Mouse (Mus musculus): ENCODE data around the gene Atad5.
A peak's percentile ranks its signal among the peaks of the same experiment; 100 is the strongest.

Gene Atad5

DNA sequence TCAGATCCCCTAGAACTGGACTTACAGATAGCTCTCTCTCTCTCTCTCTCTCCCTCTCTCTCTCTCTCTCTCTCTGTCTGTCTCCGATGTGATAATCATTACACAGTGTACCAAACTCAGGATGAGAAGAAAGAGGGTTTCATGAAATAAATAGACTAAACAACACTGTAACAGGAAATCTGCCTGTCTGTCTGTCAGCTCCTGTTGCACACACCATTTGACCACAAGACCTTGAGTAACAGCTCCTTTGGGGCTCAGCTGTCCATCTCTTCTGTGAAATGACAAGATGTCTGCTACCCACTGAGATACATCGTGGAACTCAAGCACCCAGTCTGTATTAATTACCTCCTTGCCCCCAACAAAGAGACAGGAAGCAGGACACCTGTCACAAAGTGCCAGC lies 62.3 kb downstream of the Atad5 start:
- peak; percentile 72 for DNase-seq

DNA sequence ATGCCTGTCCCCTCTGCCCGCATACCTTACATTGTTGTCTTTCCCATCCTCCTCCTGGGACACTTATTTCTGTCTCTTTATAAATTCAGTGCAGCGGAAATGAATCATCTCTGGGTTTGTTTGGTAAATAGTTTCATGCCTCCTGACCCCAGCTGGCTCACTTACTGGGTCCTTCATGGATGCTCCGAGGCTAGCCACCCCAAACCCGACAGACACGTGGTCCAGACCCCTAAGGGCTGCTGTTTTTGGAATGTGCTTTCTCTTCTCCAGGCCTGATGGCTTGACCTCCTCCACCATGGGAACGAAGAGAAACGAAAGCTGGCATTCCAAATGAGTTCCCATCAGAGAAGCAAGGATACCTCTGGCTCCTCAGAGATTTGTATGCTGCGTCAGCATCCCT lies 63.2 kb downstream of the Atad5 start:
- peak; percentile 98 for DNase-seq

DNA sequence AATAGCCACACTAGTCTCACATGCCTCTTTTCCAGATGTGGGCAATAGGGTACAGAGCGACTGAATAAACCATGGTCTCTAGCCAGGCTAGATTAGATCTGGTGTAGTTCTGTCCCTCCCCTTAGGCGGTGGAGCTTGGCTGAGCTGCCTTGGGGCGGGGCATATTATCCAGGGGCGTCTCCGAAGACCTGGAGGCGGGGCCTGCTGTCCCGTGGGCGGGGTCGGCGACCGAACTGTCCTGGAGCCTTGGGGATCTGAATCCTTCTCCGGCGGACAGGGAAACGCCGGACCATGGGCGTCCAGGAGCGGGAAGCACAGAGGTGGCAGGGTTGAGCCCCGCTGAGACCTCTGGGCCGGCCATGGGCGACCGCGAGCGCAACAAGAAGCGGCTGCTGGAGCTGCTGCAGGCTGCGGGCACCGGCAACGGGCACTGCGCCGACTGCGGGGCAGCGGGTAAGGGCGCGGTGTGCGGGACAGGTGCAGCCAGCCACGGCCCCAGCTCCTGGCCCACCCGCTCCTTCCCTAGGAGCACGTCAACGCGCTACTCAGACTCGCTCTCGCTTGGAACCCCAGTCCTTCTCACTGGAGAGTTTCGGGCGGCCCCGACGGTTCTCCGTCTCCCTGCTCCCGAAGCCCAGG lies 64.8 kb downstream of the Atad5 start, which contains the start of gene Adap2:
TSS of gene Adap2 (plus strand) at position 249 of the 639 bp plus-strand sequence.
- peak; percentile 99 for DNase-seq

DNA sequence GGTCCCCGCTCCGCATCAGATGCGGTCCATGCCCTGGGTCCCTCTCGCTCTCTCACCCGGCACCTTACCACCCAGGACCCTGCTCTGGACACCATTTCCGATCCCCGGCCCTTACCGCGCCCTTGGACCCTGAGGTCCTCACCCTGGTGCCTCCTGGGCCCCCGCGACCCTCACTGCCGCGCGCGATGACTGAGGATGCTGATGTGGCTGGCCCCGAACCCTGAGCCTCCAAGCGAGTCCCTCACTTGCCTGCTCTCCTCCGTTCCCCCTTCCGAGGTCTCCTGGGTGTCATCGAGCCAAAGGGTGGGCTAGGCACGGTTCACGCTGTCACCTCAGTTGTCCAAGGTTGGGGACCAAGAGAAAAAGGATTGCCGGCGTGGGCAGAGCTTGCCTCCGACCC lies 65.3 kb downstream of the Atad5 start:
- peak; percentile 95 for DNase-seq

DNA sequence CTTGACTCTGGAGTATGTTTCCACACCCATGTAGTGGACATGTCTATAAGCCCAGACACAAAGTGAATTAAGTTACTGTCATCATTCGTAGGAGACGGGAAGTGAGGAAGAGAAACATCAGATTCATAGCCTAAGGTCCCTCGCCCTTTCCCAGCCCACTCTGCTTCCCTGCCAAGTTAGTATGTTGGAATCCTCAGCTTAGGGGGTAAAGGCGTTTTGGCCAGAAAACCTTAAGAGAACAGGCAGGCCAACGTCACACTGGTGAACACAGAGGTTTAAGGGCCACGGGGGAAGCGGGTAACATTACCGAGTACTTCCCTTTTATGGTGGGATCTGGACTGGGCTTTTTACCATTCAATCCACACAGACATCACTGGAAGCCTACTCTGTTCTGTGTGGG lies 66.3 kb downstream of the Atad5 start:
- DNase-seq, result peak; percentile 92

DNA sequence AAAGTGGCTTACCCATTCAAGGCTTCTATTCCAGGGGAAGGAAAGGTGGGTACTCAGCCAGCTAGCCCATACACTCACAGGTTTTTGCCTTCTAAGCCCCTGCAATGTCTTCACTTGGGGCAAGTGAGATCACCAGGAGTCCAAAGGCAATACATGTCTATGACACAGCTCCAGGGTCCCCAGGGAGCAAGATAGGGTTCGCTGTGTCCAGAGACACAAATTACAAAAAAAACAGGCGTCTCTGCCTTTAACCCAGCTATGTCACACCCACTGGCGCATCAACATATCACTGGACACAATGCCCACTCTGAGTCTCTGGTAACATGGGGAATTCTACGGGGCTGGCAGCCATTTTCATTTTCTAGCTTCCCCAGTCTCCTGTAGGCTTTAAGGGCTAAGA lies 66.8 kb downstream of the Atad5 start:
- peak; percentile 96 for DNase-seq

DNA sequence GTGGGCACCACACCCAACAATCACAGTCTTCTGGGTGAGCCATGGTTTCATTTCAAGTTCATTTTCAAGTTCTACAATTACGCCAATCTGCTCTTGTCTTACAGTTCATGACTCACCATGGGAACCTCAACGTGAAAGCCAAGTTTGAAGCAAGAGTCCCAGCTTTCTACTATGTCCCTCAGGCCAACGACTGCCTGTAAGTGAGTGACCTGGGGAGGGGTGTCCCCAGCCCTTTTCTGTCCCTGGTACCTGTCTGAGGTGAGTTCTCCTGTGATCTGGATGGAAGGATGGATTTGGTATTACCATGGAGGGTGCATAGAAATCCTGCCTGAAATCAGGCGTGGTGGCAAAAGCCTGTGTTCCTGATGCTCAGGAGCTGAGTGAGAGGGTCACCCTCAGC lies 67.6 kb downstream of the Atad5 start:
- DNase-seq, result peak; percentile 92

DNA sequence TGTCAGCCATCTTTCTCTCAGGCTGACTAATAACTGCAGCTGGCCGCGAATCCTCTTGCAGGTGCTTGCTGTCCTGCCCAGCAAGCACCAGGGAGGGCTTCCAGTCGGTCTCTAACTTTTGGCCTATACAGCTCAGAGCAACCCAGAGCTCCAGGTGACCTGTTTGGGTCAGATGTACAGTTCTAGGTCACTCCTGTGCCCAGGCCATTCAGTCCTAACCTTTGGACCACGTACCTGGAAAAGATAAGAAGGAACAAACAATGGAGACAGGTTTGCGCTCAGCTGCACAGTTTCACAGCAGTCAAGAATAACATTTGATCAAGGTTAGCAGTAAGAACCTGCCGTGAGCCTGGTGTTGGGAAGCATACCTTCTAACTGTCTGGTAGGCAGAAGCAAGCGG lies 69.8 kb downstream of the Atad5 start:
- peak; percentile 74 for DNase-seq

DNA sequence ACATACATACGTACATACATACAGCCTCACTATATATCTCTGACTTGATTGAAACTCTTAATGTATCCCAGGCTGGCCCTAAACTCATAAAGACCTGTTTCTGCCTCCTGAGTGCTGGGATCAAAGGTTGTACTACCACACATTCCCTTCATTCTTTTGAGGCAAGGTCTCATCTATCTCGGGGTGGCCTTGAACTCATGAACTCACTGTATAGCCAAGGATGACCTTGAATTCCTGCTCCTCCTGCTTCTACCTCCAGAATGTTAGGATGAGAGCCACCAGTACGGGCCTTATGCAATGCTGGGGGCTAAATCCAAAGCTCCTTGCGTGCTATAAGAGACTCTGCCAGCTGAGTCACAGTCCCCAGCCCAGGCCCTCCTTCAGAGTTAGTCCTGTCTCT lies 71.8 kb downstream of the Atad5 start:
- DNase-seq, result no peak

DNA sequence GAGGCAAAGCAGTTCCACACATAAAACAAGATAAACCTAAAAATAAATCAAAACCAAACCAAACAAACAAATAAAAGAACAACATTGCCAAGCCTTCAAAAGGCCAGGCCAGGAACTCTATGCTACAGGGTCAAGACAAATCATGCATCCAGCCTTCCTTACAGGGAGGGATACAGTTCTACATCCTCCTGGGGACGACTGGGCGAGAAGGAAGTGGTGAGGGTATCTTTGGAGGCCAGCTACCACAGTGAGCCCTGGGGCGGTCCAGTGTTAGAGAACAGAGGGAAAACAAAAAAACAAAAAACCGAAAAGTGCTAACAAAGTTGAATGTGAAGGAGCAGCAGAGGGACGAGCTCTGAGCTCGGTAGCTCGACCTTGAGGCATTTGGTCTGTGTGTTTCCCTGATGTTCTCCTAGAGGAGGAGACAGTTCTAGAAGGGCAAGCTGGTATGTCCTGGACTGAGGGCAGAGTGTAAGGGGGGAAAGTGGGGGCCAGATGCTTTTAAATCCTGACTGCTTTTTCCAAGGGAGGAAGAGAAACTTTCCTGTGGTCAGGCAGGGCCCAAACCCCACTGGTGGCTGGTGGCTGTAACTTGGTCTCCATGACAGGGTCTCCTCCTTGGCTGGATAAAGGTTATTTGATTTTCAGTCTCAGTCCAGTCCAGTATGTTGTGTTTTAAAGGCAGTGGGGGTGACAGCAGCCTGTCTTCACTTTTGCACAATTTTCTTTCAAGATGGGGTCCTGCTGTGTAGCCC lies 74.3 kb downstream of the Atad5 start:
- DNase-seq, result peak; percentile 90

DNA sequence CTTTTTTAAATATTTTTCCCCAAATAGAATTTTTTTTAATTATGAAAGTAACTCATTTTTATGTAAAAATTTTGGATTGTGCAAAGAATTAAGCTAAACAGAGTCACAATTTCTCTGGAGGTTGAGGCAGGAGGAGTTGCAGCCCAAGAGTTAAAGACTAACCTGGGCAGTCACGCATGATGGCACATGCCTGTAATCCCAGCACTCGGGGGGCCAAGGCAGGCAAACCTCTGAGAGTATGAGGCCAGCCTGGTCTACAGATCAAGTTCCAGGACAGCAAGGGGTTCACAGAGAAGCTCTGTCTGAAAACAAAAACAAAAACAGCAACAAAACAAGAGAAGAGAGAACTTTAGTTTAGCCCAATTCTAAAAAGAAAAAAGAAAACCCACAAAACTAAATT lies 75.0 kb downstream of the Atad5 start:
- peak; percentile 64 for DNase-seq

DNA sequence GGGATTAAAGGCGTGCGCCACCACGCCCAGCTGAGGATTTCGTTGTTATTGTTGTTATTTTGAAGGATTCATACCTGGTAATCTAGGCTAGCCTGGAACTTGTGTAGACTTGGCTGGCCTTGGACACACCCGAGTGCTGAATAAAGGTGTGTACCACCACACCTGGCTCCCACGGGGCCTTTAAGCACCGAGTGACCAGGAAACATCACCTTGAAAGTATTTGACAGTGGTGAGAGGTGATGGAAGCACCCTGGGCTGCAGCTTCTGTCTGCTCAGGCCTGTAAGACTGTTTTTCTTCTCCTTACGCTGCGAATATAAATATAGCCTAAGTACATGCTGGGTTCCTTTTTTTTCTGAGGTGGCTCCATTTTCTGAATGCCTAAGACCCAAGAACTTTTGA lies 78.9 kb downstream of the Atad5 start:
- DNase-seq, result peak; percentile 77

DNA sequence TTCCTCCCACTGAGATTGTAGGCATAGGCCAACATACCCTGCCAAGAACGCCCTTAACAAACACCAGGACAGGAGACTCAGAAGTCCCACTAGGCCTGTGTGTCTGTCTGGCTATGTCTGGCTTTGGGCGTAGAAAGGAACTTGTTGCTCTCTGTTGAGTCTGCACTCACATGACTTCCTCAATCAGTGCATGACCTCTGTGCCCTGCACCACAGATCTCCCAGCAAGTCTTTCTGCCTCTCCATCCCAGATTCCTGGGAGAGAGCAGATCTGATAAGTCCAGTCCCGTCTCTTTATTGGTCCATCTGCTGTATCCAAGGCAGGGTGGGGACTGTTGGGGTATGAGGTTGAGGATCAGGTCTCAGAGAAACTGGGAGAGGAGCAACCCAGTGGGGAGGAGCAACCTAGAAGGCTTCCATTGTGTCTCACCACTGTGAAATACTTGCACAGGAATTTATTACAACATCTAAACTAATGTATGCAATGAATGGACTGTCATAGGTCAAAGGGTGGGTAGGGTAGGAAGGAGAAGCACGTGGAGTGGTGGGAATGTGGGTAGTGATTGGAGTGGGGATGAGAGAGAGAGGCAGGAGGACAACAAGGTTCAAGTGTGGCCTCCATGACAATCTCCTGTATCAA lies 79.5 kb downstream of the Atad5 start:
- peak; percentile 96 for DNase-seq

DNA sequence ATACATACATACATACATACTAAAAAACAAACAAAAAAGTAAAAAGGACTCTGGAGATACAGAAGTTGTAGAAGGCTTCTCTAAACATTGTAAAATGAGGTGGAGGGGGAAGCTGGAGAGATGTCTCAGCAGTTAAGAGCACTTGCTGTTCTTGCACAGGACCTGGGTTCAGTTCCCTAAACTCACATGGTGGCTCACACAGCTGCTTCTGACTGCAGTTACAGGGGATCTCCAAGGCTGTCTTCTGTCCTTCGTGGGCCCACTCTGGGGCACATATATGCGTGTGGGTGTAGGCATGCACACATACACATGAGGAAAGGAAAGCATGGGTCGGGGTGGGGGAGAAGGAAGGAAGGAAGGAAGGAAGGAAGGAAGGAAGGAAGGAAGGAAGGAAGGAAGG lies 80.4 kb downstream of the Atad5 start:
- peak; percentile 93 for DNase-seq

DNA sequence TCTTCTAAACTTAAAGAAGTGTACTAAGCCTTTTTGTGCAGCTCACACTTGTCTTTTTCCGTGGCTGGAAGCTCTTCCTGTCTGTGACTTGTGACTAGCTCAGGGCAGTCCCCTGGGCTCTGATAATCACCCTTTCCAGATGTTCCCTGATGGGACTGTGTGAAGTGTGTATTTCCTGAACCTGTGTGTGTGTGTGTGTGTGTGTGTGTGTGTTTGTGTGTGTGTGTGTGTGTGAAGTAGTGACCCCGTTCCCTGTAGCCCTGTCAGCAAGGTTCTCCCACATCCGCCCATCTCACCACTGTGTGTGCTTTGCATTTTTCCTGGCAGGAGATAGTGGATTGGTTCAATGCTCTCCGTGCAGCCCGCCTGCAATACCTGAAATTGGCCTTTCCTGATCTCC lies 81.2 kb downstream of the Atad5 start:
- DNase-seq, result peak; percentile 94

DNA sequence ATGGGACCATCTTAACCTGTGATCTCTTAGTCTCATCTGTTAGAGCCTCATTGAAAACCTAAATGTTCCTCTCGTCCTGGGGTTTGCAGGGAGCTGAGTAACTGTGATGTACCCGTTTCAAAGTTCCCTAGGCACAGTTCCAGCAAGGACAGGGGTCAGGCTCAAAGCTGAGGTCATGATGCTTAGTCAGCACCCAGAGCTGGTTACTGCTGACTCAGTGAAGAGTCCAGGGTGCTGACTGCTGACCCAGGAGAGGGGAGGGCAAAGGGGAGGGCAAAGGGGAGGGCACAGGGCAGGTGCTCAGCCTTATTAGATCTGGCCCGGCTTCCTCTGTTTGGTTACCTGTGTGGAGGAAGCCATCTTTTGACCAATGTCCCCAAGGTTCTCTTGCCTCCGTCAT lies 82.7 kb downstream of the Atad5 start:
- peak; percentile 97 for DNase-seq

DNA sequence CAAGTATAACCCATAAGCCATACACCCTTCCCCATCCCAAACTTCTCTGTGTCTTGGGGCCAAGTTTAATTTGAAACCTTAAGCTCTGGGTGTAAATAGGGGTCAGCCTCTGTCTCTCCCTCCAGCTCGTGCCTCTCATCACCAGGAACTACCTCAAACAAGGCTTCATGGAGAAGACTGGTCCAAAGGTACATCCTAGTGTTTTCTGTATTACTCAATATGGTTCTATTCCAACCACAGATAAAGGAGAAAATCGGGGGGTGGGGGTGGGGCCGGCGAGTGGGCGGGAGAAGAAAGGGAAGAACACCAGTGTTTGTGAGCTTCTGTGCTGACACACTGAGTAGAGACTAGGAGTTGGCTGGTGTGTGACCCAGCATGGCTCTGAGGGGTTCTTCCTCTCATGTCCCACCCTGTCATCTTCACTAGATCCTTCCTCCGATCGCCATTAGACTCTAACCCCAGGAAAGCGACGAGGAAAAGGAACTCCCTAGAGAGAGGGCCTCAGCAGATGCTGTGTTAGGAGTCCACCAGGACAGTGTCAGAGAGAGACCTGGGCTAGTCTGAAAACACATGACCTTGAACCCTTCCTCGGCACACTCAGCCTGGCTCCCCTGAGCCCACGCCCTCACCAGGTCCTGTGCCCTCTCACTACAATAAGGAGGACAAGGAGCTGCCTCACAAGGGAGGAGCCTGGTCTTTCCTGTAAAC lies 84.9 kb downstream of the Atad5 start:
- peak; percentile 91 for DNase-seq

DNA sequence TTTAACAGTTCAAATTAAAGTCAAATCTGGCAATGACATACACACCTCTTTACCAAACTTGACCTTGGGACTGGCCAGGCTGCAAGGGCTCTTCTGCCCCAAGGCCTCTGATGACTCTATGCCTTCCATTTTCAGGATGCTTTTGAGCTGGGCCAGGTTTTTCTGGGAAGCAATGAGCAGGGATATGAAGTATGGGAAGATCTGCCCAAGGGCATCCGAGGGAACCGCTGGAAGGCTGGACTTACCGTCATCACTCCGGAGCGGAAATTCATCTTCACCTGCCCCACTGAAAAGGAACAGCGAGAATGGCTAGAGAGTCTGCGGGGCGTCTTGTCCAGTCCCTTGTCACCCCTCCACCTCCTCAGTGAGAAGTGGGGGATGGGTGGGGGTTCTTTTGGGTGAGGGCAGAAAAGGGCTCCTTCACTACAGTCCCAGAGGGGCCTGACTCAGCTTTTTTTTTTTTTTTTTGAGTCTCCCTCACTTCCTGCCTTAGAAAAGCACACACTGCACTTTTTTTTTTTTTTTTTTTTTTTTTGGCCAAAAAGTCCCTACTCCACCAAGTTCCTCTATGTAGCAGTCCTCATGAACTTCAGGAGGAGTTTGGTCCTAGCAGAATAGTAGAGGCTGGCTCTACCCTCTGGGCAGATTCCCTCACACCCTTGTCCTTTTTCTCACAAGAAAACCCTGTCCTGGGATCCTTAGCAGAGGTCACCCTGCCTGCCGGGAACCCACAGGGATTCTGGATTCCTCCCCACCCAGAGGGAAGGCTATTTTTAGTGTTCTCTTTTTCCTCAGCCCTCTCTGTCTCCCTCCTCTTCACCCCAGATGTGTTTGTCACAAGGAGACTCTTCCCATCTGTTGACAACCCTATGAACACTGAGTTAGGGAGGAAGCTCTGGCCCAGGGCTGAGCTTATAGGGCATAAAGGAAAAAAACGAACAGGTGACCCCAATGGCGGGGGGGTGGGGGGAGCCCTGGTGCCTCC lies 88.0 kb downstream of the Atad5 start:
- peak; percentile 97 for DNase-seq

DNA sequence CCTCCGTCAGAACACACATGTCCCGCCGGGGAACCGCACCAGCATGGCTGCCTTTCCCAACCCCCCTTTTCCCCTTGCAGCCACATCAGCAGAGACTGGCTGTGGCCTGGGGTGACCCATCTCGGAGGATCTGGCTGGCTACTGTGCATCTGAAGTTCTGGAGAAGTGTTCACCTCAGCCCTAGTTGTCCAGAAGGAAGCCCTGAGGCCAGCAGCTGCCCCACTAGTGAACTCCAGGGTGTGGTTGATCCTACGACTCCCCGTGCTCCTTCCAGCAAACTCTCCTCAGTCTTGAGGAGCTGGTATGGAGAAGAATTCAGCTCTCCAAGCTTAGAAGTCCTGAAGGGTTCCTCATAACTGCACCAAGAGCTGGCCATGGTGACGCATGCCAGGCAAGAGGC lies 89.1 kb downstream of the Atad5 start:
- peak; percentile 92 for DNase-seq

DNA sequence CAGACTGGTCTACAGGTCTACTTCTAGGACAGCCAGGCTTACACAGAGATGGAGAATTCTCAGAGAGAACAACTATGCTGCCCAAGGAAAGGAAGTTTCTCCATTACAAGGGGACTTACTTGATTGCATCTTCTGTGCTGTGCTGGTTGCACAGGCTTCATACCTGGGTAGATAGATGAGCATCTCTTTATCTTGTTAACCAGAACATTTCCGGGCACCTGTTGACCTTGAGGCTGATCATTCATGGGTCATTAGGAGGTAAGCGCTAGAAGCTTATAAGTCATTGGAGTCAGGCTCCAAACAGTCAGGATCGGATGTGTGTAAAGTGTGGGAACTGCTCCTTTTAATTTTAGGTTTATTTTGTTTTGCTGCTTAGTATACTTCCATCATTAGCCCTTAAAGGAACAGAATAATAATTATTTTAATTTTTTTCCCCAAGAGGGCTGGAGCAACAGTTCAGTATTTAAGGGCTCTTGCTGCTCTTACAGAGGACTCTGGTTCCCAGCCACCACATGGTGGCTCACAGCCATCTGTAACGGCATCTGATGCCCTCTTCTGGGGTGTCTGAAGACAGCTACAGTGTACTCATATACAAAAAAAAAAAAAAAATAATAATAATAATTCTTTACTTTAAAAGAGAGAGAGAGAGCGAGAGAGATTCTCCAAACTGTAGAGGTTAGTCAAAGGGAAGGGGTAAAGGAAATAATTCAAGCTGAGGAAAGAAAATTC lies 92.0 kb downstream of the Atad5 start:
- peak; percentile 82 for DNase-seq

DNA sequence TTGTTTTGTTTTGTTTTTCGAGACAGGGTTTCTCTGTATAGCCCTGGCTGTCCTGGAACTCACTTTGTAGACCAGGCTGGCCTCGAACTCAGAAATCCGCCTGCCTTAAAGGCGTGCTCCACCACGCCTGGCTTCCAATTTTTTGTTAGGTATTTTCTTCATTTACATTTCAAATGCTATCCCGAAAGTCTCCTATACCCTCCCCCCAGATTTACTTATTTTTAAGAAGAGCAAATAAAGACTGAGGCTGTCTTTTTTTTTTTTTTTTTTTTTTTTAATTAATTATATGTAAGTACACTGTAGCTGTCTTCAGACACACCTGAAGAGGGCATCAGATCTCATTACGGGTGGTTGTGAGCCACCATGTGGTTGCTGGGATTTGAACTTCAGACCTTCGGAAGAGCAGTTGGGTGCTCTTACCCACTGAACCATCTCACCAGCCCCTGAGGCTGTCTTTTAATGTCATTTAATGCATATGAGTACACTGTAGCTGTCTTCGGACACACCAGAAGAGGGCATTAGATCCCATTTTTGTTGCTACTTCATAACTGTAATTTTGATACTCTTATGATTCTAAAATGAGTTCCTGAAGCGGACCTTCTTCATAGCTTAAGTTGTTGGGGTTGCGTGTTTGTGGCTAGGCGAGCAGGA lies 94.0 kb downstream of the Atad5 start:
- DNase-seq, result peak; percentile 86

All from heart, adult 11 months (tissue).